Mouse (Mus musculus) kidney, postnatal 0 days (tissue): Measurements from ENCODE around the gene Bpi. TPM values are rescaled to one million over a fixed set of nuclear protein-coding genes. Genes with fewer than 3 reads are reported as not detected.
A peak's percentile ranks its signal among the peaks of the same experiment; 100 is the strongest.

Experiments
- ATAC-seq: fragments of 200-750 bp; cut with Nextera tagmentation; replicated peaks from 2 replicates; pipeline ENCODE4 v1.8.0; 2017; ENCODE audit warnings: low read depth, moderate number of reproducible peaks, moderate TSS enrichment, moderate library complexity; ENCODE audit not compliant: low FRiP score
- DNase-seq: peaks from one replicate; pipeline ENCODE4 v3.0.0-alpha.2; 2016; ENCODE audit warnings: low spot score
- H3K27ac ChIP-seq: fragments of 300-500 bp; sonication (generic); 2 replicates; pipeline ENCODE4 v1.5.1; 2014; ENCODE audit warnings: mild to moderate bottlenecking
- H3K27me3 ChIP-seq: fragments of 300-500 bp; sonication (generic); 2 replicates; pipeline ENCODE4 v1.6.1; 2014; ENCODE audit warnings: low read length, mixed read lengths; ENCODE audit not compliant: insufficient read depth
- H3K36me3 ChIP-seq: fragments of 300-500 bp; sonication (generic); 2 replicates; pipeline ENCODE4 v1.6.1; 2014; ENCODE audit warnings: low read length, mixed read lengths; ENCODE audit not compliant: insufficient read depth
- H3K4me1 ChIP-seq: fragments of 300-500 bp; sonication (generic); replicated peaks from 2 replicates; pipeline ENCODE4 v1.6.1; 2014; ENCODE audit warnings: antibody characterized with exemption, low read length, mixed read lengths; ENCODE audit not compliant: insufficient read depth
- H3K4me2 ChIP-seq: fragments of 300-500 bp; sonication (generic); 2 replicates; pipeline ENCODE4 v1.6.1; 2014; ENCODE audit warnings: mild to moderate bottlenecking, low read length, moderate library complexity, mixed read lengths
- H3K4me3 ChIP-seq: fragments of 300-500 bp; sonication (generic); replicated peaks from 2 replicates; pipeline ENCODE4 v1.5.1; 2014; ENCODE audit warnings: low read depth, low read length
- H3K9ac ChIP-seq: fragments of 300-500 bp; sonication (generic); 2 replicates; pipeline ENCODE4 v1.6.1; 2014; ENCODE audit warnings: low read depth, low read length
- H3K9me3 ChIP-seq: fragments of 300-500 bp; sonication (generic); replicated peaks from 2 replicates; pipeline ENCODE4 v1.6.1; 2016; ENCODE audit warnings: low read length, inconsistent platforms, mixed read lengths
- CTCF ChIP-seq: IDR thresholded peaks from 2 replicates; pipeline ENCODE4 v1.5.1; 2016; ENCODE audit warnings: antibody characterized with exemption, low read depth, mild to moderate bottlenecking, moderate library complexity
- WGBS: fragments of 180-500 bp; shearing (Covaris S2); extraction: QIAGEN DNeasy Blood & Tissue Kit; methylation state at CpG from one replicate; pipeline ENCODE4 v1.1.7; 2014; 5-methylcytosine and 5-hydroxymethylcytosine counted together
- polyA plus RNA-seq: library from polyadenylated mRNA; unstranded; fragments of >200 nt; fragmentation: Nextera tagmentation; extraction: Ambion mirVana; gene quantifications from 2 replicates; pipeline ENCODE4 v1.2.1, GENCODE M21; 2015

The Bpi gene
- polyA plus RNA-seq, 1 experiment from 2014 or later: 0.12 TPM

DNA sequence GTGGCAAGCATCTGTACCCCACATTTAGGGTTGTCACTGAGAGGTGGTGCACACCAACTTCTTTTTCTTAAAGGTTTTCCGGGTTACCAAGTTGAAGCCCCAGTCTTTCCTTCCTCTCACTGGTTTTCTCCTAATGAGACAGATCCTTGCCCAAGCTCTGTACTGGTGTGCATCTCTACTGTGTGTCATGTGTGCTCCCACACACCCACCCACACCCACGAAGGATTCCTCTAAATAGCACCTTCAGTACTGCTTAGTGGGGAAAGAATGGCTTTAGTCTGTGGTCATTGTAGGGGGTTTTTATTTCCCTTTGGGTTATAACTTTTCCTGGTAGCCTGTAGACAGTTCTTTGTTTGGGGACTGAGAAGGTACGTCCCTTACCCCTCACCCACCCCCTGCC is 7.0 kb downstream of the Bpi start:
- DNase-seq (no peak), ATAC-seq (no peak)
- Histone ChIP-seq H3K9me3 (no peaks in the 10 kb centered on the region), H3K27me3 (no peaks in the 10 kb centered on the region), H3K4me1 (no peaks in the 10 kb centered on the region), H3K36me3 (no peaks in the 10 kb centered on the region), H3K4me3 (no peak overlapping the region), H3K27ac (no peak overlapping the region), H3K4me2 (no peak overlapping the region), H3K9ac (no peak overlapping the region)
- TF ChIP-seq CTCF: no peak
- WGBS: 79% methylated on average over 3 of the region's 3 CpGs

GRCm38 (mm10) chr2:158270017-158270416 is 12.1 kb downstream of the Bpi start:
- Histone ChIP-seq H3K4me3 (no peak overlapping the region), H3K9ac (no peak overlapping the region), H3K9me3 (no peaks in the 10 kb centered on the region), H3K36me3 (no peaks in the 10 kb centered on the region), H3K27me3 (no peaks in the 10 kb centered on the region), H3K4me1 (0 out of 2 replicates have a peak, but pooled peaks cover 4% of the 10 kb centered on the region), H3K27ac (no peak overlapping the region), H3K4me2 (no peak overlapping the region)
- ATAC-seq: no peak
- no peak for DNase-seq
- TF ChIP-seq CTCF: no peak
- WGBS: 74% methylated on average over 8 of the region's 8 CpGs

- H3K4me1 ChIP-seq: peaks cover 14% of the 10 kb centered on the region; the same call in 1 of the 2 replicates
Observed at GRCm38 (mm10) chr2:158273646-158274045, 15.8 kb downstream of the Bpi start.

GRCm38 (mm10) chr2:158275349-158275748 is 17.5 kb downstream of the Bpi start:
- H3K9ac ChIP-seq: no peak overlapping the region
- no peak overlapping the region for H3K27ac ChIP-seq
- peaks cover 14% of the 10 kb centered on the region; the same call in 1 of the 2 replicates for H3K4me1 ChIP-seq
- no peak overlapping the region for H3K4me2 ChIP-seq
- WGBS: 96% methylated on average over 3 of the region's 3 CpGs
- TF ChIP-seq CTCF: peak; percentile 21; the same call in 1 of the 2 replicates
- H3K27me3 ChIP-seq: no peaks in the 10 kb centered on the region
- no peak overlapping the region for H3K4me3 ChIP-seq
- DNase-seq (no peak), ATAC-seq (no peak)
- H3K36me3 ChIP-seq: no peaks in the 10 kb centered on the region
- H3K9me3 ChIP-seq: no peaks in the 10 kb centered on the region

More at GRCm38 (mm10) chr2:158273646-158274045, 15.8 kb downstream of the Bpi start:
- ATAC-seq: no peak
- DNase-seq: peak; percentile 59
- no peak for TF ChIP-seq CTCF
- H3K9ac ChIP-seq: no peak overlapping the region
- no peak overlapping the region for H3K4me2 ChIP-seq
- H3K36me3 ChIP-seq: no peaks in the 10 kb centered on the region
- no peak overlapping the region for H3K4me3 ChIP-seq
- WGBS: 4% methylated on average over 2 of the region's 2 CpGs
- H3K9me3 ChIP-seq: no peaks in the 10 kb centered on the region
- H3K27ac ChIP-seq: peak overlapping the region; percentile 71; the same call in 1 of the 2 replicates
- no peaks in the 10 kb centered on the region for H3K27me3 ChIP-seq

- 67% methylated on average over 4 of the region's 4 CpGs for WGBS
- no peak overlapping the region for H3K4me2 ChIP-seq
- H3K4me3 ChIP-seq: no peak overlapping the region
- no peaks in the 10 kb centered on the region for H3K27me3 ChIP-seq
- no peak overlapping the region for H3K27ac ChIP-seq
- ATAC-seq (no peak), DNase-seq (no peak)
- TF ChIP-seq CTCF: no peak
- no peaks in the 10 kb centered on the region for H3K9me3 ChIP-seq
- H3K4me1 ChIP-seq: peaks cover 14% of the 10 kb centered on the region; the same call in 1 of the 2 replicates
- H3K36me3 ChIP-seq: no peaks in the 10 kb centered on the region
- no peak overlapping the region for H3K9ac ChIP-seq
Observed at GRCm38 (mm10) chr2:158275811-158276210, 17.9 kb downstream of the Bpi start.

DNA sequence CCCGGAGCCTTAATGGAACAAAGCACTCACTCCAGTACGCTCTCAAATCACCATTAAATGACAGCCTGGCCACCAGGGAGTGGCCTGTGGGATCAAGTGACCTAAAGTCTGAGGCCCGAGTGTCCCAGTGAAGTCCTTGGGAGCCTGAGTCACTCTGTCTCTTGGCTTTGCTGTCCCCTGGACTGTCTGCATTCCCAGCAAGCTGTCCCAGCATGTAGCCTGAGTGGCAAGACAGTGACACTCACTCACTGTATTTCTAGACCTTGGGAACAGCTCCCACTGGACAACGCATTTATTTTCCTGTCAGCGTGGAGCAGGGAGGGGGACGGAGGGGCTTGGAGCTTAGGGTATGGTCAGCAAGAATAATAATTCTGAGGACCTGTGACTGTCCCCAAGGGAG is 18.6 kb downstream of the Bpi start:
- H3K27ac ChIP-seq: no peak overlapping the region
- no peak for DNase-seq
- no peak overlapping the region for H3K9ac ChIP-seq
- H3K4me3 ChIP-seq: no peak overlapping the region
- H3K9me3 ChIP-seq: no peaks in the 10 kb centered on the region
- no peak for TF ChIP-seq CTCF
- no peaks in the 10 kb centered on the region for H3K27me3 ChIP-seq
- no peaks in the 10 kb centered on the region for H3K36me3 ChIP-seq
- peaks cover 14% of the 10 kb centered on the region; the same call in 1 of the 2 replicates for H3K4me1 ChIP-seq
- WGBS: 27% methylated on average over 6 of the region's 6 CpGs
- no peak for ATAC-seq
- no peak overlapping the region for H3K4me2 ChIP-seq

DNA sequence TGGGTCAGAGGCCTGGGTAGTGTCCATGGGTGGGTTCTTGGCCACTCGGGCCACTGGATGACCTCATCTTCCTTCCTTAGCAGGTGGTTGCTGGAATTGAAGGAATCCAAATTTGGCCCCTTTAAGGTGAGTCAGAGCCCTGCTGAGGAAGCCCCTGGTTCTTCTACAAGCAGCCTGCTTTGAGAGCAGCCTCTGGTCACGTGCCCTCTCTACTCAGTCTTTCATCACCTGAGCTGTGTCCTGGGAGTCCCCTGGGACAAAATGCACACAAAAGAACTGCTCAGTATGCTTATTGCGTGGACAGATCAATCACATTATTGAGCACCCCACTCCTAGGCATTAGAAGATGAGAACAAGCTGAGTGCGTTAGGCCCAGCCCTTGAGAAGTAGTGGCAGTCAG is 19.0 kb downstream of the Bpi start:
- Histone ChIP-seq H3K4me2 (no peak overlapping the region), H3K4me3 (no peak overlapping the region), H3K9me3 (no peaks in the 10 kb centered on the region), H3K4me1 (peaks cover 14% of the 10 kb centered on the region; the same call in 1 of the 2 replicates), H3K36me3 (no peaks in the 10 kb centered on the region), H3K27ac (no peak overlapping the region), H3K27me3 (no peaks in the 10 kb centered on the region), H3K9ac (no peak overlapping the region)
- 72% methylated on average over 4 of the region's 4 CpGs for WGBS
- no peak for ATAC-seq
- no peak for TF ChIP-seq CTCF
- no peak for DNase-seq
